Mouse (Mus musculus): ENCODE measurements at regions not wholly inside any gene's neighbourhood (a gene's known extent, or its start where the extent isn't known, plus 50 kb on each side); places are given as distances from the start of the nearest gene placed in this dataset.

GRCm38 (mm10) chr14:105576266-105576665, 317.9 kb downstream of the Ndfip2 start:
- no peak for DNase-seq (ENCODE audit: low read depth, low spot score)

- DNase-seq (ENCODE audit: low read depth, low spot score) = no peak
These were observed 313.9 kb downstream of the Ndfip2 start for GRCm38 (mm10) chr14:105572036-105572891.

GRCm38 (mm10) chr14:105570156-105570555, 311.8 kb downstream of the Ndfip2 start:
- DNase-seq (ENCODE audit: low read depth, low spot score) = no peak

GRCm38 (mm10) chr14:105565827-105566226, 307.5 kb downstream of the Ndfip2 start:
- DNase-seq (ENCODE audit: low read depth, low spot score) = no peak

- DNase-seq (ENCODE audit: low read depth, low spot score) = no peak
These were observed 304.5 kb downstream of the Ndfip2 start for GRCm38 (mm10) chr14:105562843-105563242.

GRCm38 (mm10) chr14:105556813-105557212, 298.4 kb downstream of the Ndfip2 start:
- no peak for DNase-seq (ENCODE audit: low read depth, low spot score)

- no peak for DNase-seq (ENCODE audit: low read depth, low spot score)
These were observed 285.7 kb downstream of the Ndfip2 start for GRCm38 (mm10) chr14:105544066-105544465.

- DNase-seq (ENCODE audit: low read depth, low spot score) = no peak
These were observed 284.2 kb downstream of the Ndfip2 start for GRCm38 (mm10) chr14:105542486-105543145.

- DNase-seq (ENCODE audit: low read depth, low spot score) = no peak
These were observed 283.7 kb downstream of the Ndfip2 start for GRCm38 (mm10) chr14:105542090-105542485.

- no peak for DNase-seq (ENCODE audit: low read depth, low spot score)
These were observed 273.9 kb downstream of the Ndfip2 start for GRCm38 (mm10) chr14:105532168-105532745.

- DNase-seq (ENCODE audit: low read depth, low spot score) = no peak
These were observed 269.7 kb downstream of the Ndfip2 start for GRCm38 (mm10) chr14:105528107-105528506.

GRCm38 (mm10) chr14:105523849-105524248, 265.5 kb downstream of the Ndfip2 start:
- no peak for DNase-seq (ENCODE audit: low read depth, low spot score)

GRCm38 (mm10) chr14:105522279-105522678, 263.9 kb downstream of the Ndfip2 start:
- DNase-seq (ENCODE audit: low read depth, low spot score) = no peak

GRCm38 (mm10) chr14:105518706-105519105, 260.3 kb downstream of the Ndfip2 start:
- no peak for DNase-seq (ENCODE audit: low read depth, low spot score)

- DNase-seq (ENCODE audit: low read depth, low spot score) = no peak
These were observed 256.0 kb downstream of the Ndfip2 start for GRCm38 (mm10) chr14:105514413-105514812.

GRCm38 (mm10) chr14:105512914-105513677, 254.7 kb downstream of the Ndfip2 start:
- no peak for DNase-seq (ENCODE audit: low read depth, low spot score)

GRCm38 (mm10) chr14:105511826-105512225, 253.5 kb downstream of the Ndfip2 start:
- no peak for DNase-seq (ENCODE audit: low read depth, low spot score)

- no peak for DNase-seq (ENCODE audit: low read depth, low spot score)
These were observed 252.8 kb downstream of the Ndfip2 start for GRCm38 (mm10) chr14:105511135-105511534.

GRCm38 (mm10) chr14:105505261-105505660, 246.9 kb downstream of the Ndfip2 start:
- DNase-seq (ENCODE audit: low read depth, low spot score) = no peak

GRCm38 (mm10) chr14:105504376-105504775, 246.0 kb downstream of the Ndfip2 start:
- DNase-seq (ENCODE audit: low read depth, low spot score) = no peak

- DNase-seq (ENCODE audit: low read depth, low spot score) = no peak
These were observed 245.4 kb downstream of the Ndfip2 start for GRCm38 (mm10) chr14:105503806-105504205.

- no peak for DNase-seq (ENCODE audit: low read depth, low spot score)
These were observed 244.2 kb downstream of the Ndfip2 start for GRCm38 (mm10) chr14:105502633-105502975.

Measured in brain, embryonic 18.5 days (tissue).